Mouse (Mus musculus) olfactory bulb, adult 2 months (tissue): Measurements from ENCODE around the gene Taf13. TPM values are rescaled to one million over a fixed set of nuclear protein-coding genes. Genes with fewer than 3 reads are reported as not detected.

Source experiments
- H3K27ac ChIP-seq: fragments of 200-500 bp; 2 replicates; pipeline ENCODE4 v1.5.1; 2012; ENCODE audit warnings: low read depth, low read length; ENCODE audit not compliant: insufficient read depth
- H3K4me1 ChIP-seq: fragments of 200-500 bp; 2 replicates; pipeline ENCODE4 v1.6.1; 2012; ENCODE audit warnings: low read length; ENCODE audit not compliant: control insufficient read depth, insufficient read depth
- H3K4me3 ChIP-seq: fragments of 200-500 bp; 2 replicates; pipeline ENCODE4 v1.5.1; 2012; ENCODE audit warnings: mild to moderate bottlenecking, low read depth, low read length, moderate library complexity; ENCODE audit not compliant: insufficient read depth
- CTCF ChIP-seq: fragments of 200-500 bp; IDR thresholded peaks from 2 replicates; pipeline ENCODE4 v1.5.1; 2012; ENCODE audit warnings: low read depth, mild to moderate bottlenecking, low read length, moderate library complexity; ENCODE audit not compliant: insufficient read depth
- POLR2A ChIP-seq: fragments of 200-500 bp; IDR thresholded peaks from 2 replicates; pipeline ENCODE4 v1.6.1; 2012; ENCODE audit warnings: mild to moderate bottlenecking, low read depth, low read length, moderate library complexity; ENCODE audit not compliant: insufficient read depth
- WGBS: fragments of 180-500 bp; shearing (Covaris S2); methylation state at CpG from one replicate; pipeline ENCODE4 v1.1.7; 2018; 5-methylcytosine and 5-hydroxymethylcytosine counted together
- polyA plus RNA-seq: library from polyadenylated mRNA; stranded (reverse); fragments of >200 nt; gene quantifications from 2 replicates; pipeline ENCODE4 v1.2.4, GENCODE M21; 2012; ENCODE audit warnings: low replicate concordance; ENCODE audit not compliant: missing spikeins, insufficient read depth, insufficient read length

The Taf13 gene
- not detected in 2 replicates for polyA plus RNA-seq

DNA sequence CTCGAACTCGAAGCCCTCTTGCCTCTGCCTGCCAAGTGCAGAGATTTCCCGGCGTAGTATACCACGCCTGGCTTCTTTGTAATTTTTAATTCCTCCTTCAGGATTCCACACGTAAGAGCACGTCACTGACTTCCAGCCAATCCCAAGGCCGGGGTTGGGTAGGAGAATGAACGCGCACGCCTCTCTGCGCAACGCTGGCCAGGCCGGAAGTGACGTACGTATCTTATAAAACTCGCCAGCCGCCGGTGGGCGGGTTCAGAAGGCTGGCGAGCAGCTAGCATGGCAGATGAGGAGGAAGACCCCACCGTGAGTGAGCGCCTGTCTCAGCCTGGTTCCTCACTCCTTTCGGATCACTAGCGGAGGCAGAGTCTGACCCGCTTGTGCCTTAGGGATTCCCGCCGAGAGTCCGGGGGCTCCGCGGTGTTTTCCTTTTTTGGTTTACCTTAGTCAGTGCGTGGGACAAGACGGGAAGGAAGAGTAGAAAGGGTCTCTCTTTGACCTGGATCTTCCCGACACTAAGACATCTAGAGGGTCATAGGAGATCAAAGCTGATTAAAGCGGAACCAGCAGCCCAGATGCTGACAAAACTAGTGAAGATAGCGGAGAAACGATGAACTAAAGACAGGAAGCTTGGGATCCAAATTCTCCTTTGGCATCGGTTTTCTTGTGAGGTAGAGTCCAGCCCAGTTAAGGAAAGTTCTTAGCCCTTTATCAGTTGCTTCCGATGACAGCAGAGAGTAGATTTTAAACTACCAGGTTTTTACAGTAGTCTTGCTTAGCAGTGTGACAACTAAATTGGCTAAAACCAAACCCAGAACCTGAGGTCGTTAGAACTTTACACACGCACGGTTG lies at the start of gene Taf13:
TSS of gene Taf13 (plus strand) at position 256 of the 852 bp plus-strand sequence.
- peaks cover 2% of the 10 kb centered on the region; the same call in 1 of the 2 replicates for H3K4me1 ChIP-seq
- TF ChIP-seq CTCF (no peak), POLR2A (peak; percentile 100)
- peak within 1 kb of the TSS; percentile 71 for H3K27ac ChIP-seq
- H3K4me3 ChIP-seq: peak within 1 kb of the TSS; percentile 89
- WGBS: under 1% methylated on average over 42 of the region's 42 CpGs

GRCm38 (mm10) chr3:108523415-108523814 lies 48.1 kb upstream of the Taf13 start:
- 91% methylated on average over 4 of the region's 4 CpGs for WGBS

DNA sequence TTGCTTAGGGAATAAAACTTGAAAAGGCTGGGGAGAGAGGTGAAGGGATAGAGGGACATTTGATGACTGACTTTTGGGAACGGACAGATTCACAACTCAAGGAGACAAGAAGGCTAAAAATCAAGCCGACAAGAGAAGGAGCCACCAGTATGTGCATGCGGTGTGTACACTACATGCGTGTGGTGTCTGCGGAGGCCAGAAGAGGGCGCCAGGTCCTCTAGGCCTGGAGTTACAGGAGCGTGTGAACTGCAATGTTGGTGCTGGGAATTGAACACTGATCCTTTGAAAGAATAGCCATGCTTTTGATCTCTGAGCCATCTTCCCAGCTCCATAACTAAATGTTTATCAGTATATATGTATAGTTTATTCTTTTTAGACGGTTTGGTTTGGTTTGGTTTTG lies 43.0 kb upstream of the Taf13 start:
- TF ChIP-seq POLR2A (no peak), CTCF (no peak)
- Histone ChIP-seq H3K4me3 (no peak overlapping the region), H3K4me1 (no peaks in the 10 kb centered on the region), H3K27ac (no peak overlapping the region)
- 94% methylated on average over 8 of the region's 8 CpGs for WGBS

More at GRCm38 (mm10) chr3:108523415-108523814, 48.1 kb upstream of the Taf13 start:
- TF ChIP-seq POLR2A: no peak
- no peak for TF ChIP-seq CTCF
- Histone ChIP-seq H3K27ac (no peak overlapping the region), H3K4me3 (no peak overlapping the region), H3K4me1 (no peaks in the 10 kb centered on the region)

DNA sequence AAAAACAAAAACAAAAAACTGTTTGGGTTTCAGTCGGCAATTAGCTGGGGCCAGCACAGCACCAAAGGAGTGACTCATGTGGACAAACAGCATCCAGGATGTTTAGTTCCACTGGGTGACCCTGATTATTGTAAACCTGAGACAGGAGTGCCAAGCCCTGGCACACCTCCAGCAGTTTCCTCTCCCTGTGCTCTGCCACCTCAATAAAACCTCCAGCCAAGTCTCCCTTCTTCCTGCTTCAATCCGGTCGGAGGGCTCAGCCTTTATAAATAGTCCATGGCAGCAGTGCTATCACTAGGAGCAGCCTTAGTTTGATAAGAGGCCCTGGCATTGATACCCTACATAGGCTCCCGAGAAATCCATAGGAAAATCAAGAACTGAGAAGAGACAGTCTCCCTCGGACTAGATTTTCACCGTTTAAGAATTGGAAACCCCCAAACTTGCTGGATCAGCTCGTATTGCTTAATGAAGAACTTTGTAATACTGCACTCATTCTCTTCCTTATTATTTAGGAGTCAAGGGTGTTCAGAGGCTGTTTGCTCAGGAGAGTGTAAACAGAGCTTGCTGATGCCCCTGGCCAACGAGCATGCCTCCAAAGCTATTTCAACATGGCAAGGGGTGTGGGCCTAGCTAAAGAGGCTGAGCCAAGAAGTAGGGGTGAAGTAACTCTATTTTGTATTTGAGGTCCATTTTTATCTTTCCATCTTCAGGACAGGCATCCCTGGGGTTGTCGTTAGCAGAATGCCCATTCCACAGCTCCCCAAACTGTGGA lies 38.2 kb upstream of the Taf13 start:
- Histone ChIP-seq H3K4me3 (no peak overlapping the region), H3K4me1 (peaks cover 4% of the 10 kb centered on the region; the same call in 1 of the 2 replicates), H3K27ac (no peak overlapping the region)
- WGBS: 57% methylated on average over 9 of the region's 9 CpGs
- TF ChIP-seq CTCF (no peak), POLR2A (no peak)

DNA sequence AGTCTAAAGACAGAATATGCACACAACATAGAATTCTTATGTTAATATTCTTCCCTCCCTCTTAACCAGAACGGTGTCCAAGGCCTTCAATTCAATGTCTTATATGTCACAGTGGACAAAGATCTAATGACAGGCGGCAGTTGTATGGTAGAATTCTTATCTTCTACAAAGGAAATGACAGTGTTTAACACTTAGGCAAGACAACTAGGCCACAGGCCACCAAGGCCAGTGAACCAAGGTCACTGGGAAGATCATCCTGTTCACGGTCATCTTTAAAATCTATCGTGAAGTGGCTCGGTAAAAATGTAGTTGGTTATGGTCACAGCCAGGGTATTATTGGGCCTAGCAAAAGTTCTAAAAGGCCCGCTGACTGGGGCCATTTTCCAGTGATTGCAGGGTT lies 37.5 kb upstream of the Taf13 start, which contains the start of gene 1700013F07Rik:
TSS of gene 1700013F07Rik (plus strand) at position 200 of the 400 bp plus-strand sequence.
- no peak for TF ChIP-seq CTCF
- no peak for TF ChIP-seq POLR2A
- peaks cover 4% of the 10 kb centered on the region; the same call in 1 of the 2 replicates for H3K4me1 ChIP-seq
- no peak within 1 kb of the TSS for H3K27ac ChIP-seq
- no peak within 1 kb of the TSS for H3K4me3 ChIP-seq
- WGBS: 92% methylated on average over 6 of the region's 6 CpGs

GRCm38 (mm10) chr3:108535896-108536516 lies 35.5 kb upstream of the Taf13 start:
- Histone ChIP-seq H3K4me1 (peaks cover 4% of the 10 kb centered on the region; the same call in 1 of the 2 replicates), H3K4me3 (peak overlapping the region; percentile 56), H3K27ac (peak overlapping the region; percentile 72; the same call in 1 of the 2 replicates)
- WGBS: 5% methylated on average over 15 of the region's 15 CpGs
- no peak for TF ChIP-seq CTCF
- TF ChIP-seq POLR2A: no peak

DNA sequence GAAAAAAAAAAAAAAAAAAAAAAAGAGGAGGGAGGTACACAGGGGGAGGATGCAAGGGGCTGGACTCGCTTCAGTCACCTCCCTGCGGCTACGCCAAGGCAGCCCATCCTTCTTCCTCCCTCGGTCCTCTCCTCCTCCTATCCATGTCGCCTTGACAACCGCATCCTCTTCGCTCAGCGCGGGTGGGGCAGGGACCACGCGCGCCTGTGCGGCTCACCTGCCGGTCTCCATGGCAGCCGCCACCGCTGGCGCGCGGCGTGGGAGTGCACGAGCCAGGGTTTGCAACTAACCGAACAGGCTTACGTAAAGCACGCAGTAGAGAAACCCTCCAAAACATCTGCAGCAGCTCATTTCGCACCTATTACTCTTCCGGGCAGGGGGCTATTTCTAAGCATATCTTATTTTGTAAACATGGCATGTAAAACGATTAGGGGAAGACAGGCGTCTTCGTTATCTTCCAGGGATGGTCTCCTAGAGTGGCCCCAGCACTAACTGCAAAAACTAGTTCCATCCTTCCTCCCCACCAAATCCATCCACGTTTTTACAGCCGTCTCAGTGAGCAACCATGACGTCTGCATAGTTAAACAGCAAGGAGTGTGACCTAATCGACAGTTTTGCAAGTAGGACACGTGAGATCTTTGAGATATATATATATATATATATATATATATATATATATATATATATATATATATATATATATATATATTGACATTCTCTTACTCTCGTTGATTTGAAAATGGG lies 34.8 kb upstream of the Taf13 start, which contains the start of gene 5330417C22Rik:
TSS of gene 5330417C22Rik (minus strand) at position 20 of the 744 bp plus-strand sequence.
- Histone ChIP-seq H3K4me1 (peaks cover 4% of the 10 kb centered on the region; the same call in 1 of the 2 replicates), H3K27ac (peak within 1 kb of the TSS; percentile 72; the same call in 1 of the 2 replicates), H3K4me3 (peak within 1 kb of the TSS; percentile 56)
- WGBS: under 1% methylated on average over 35 of the region's 35 CpGs
- TF ChIP-seq CTCF: no peak
- TF ChIP-seq POLR2A: 0 out of 2 replicates have a peak, but pooled peaks have one; percentile 24
